Mouse (Mus musculus) c-Kit-positive CD71-positive TER-119-positive erythroid progenitor cells, embryonic 14.5 days (primary cell): ENCODE results near the gene Zdhhc12.
"Not testable (repeated sequence)": the region's sequence is repeated elsewhere in the genome, so short reads cannot be mapped to it uniquely, and the experiment has no call there.

Experiments
- DNase-seq: peaks from one replicate; pipeline ENCODE4 v3.0.0-alpha.2; 2013; ENCODE audit warnings: low spot score

Gene Zdhhc12

DNA sequence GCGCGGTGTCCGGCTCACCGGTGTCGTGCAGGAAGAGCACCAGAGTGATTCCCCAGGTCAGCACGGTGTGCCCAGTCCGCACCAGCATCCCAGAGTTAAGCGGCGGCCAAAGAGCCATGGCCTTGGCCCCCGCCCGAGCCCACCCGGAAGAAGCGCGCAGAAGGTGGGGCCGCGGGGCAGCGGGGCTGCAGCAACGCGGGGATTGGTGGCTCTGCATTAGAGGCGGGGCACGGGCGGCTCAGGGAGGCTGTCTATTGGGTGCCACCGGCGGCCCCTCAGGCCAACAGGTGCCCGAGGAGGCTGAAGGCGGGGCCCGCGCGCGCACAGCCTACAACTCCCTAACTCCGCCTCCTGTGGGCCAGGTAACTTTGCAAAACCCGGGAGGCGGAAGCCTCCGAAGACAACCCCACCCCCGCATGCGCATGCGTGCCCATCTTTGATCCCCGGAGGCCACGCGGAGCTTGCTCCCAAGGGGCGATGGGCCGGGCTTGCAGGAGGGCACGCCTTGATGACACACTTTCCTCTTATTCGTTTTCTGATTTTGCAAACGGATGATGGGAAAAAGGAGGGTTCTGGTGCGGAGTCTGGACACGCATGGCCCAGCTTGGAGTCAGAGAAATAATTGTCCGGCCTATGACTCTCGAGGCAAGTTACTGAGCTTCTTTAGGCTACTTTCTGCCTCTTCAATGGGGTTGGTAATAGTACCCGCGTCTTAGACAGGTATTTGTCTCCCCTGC is at the start of gene Zdhhc12:
Gene Zdhhc12, minus strand, starts transcription at position 178 of the 737 bp plus-strand sequence.
- DNase-seq: peak; percentile 96

GRCm38 (mm10) chr2:30140021-30140420 is 46.6 kb upstream of the Zdhhc12 start:
- not testable (repeated sequence) for DNase-seq

DNA sequence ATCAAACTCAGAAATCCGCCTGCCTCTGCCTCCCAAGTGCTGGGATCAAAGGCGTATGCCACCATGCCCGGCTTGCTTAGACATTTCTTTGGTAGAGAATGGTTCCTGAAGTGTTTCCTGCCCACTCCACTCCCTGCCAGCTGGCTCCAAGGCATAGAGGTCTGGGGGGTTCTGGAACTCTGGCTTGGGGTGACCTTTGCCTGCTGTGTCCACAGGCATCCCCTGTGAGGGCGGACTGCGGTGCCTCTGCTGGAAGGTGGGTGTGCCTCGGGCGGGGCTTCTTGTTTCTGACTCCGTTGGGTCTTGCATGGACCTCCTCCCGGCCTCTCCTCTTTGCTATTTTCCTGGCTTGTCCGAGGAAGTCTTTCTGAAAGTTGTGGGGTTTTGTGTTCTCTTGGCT is 43.0 kb upstream of the Zdhhc12 start:
- DNase-seq: no peak

GRCm38 (mm10) chr2:30134928-30135620 is 41.6 kb upstream of the Zdhhc12 start:
- no peak for DNase-seq

DNA sequence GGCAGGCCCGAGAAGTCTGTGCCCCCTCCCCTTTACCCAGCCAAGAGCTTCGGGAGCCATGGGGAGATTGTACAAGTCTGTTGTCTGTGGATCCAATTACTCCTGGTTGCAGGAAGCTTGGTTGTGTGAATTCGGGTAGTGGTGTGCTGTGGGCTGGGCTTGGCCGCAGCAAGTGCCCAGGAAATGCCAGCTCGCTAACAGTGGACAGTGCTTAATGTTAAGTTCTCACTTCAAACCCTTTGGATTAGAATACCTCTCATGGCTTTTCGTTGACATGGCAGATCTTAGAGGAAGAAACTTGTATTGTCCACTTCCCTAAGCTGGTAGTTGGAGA is 40.9 kb upstream of the Zdhhc12 start:
- no peak for DNase-seq

GRCm38 (mm10) chr2:30133613-30134377 is 40.3 kb upstream of the Zdhhc12 start, which contains the start of gene Tbc1d13:
Tbc1d13 (plus strand) TSS chr2:30133746.
- peak; percentile 95 for DNase-seq

GRCm38 (mm10) chr2:30132801-30133612 is 39.6 kb upstream of the Zdhhc12 start:
- no peak for DNase-seq

DNA sequence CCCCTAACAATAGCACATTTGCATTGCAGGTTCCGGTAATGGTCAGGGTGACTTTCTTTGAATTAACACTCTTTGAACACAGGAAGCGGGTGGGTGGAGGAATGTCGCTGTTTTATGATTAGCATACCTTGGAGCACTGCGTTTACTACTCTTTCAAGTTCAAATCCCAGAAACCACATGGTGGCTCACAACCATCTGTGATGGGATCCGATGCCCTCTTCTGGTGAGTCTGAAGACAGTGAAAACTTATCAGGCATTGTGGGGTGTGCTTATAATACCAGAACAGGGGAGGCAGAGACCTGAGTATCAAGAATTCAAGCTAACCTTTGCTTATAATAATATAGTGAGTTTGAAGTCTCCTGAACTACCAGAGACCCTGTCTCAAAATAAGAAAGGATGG is 37.8 kb upstream of the Zdhhc12 start:
- DNase-seq: not testable (repeated sequence)

DNA sequence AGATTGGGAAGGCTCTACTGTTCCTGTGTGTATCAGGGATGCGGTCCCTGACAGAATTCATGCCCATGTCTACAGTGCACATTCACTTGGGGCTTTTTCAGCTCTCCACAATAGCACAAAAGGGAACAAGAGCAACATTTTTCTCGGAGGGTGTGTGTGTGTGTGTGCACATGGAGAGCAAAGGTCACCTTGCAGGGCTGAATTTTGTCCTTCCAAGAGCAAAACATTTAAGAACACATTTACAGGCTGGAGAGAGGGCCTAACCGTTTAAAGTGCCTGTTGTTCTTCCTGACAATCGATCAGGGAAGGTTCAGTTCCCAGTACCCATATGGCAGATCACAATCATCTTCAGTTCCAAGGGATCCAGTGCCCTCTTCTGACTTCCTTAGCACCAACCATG is 36.7 kb upstream of the Zdhhc12 start:
- no peak for DNase-seq

DNA sequence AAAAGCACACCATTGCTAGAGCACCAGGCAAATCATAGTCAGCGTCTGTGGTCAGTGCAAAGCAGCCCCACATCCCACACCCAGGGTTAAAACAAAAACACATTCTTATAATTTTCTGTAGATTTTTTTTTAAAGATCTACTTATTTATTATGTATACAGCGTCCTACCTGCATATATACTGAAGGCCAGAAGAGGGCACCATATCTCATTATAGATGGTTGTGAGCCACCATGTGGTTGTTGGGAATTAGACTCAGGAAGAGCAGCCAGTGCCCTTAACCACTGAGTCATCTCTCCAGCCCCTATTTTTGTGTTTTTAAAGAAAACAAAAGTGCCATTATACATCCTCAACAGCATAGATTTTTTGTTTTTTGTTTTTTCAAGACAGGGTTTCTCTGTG is 35.3 kb upstream of the Zdhhc12 start:
- DNase-seq: no peak

GRCm38 (mm10) chr2:30124472-30125274 is 31.2 kb upstream of the Zdhhc12 start, which contains the start of gene Zer1:
Zer1 (minus strand) TSS chr2:30124585.
- peak; percentile 87 for DNase-seq

DNA sequence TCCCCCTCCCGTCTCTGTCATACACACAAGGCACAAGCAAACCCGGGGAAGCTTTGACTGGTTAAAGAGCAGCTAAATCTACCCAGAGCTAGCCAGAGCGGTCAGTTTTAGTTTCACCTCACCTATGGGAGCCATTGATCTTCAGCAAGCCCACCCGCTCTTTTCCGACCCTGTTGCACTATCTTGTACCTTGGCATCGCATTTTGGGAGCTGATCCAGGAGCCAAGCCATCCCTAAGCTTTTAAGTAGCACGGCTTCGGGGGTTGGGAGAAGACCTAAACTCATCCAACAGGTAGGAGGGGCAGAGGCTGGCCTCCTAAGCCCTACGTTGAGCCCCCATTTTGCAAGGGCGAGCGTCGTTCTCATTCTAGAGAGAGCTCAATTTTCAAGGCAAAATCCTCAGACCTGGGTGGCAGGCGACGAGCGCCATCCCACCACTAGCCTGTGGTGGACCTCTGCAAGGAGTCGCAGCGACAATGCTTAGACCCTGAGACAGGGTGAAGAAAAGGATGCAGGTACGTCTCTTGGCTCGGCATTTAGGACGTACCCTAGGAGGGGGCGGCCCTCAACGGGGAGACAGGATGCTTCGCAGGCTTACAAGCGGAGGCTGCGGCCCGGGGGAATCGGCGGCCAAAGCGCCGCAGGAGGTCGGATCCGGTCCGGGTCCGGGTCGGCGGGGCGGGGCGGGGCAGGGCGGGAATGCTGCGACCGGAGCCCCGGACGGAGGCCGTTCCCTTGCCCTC is 30.5 kb upstream of the Zdhhc12 start:
- DNase-seq: no peak

DNA sequence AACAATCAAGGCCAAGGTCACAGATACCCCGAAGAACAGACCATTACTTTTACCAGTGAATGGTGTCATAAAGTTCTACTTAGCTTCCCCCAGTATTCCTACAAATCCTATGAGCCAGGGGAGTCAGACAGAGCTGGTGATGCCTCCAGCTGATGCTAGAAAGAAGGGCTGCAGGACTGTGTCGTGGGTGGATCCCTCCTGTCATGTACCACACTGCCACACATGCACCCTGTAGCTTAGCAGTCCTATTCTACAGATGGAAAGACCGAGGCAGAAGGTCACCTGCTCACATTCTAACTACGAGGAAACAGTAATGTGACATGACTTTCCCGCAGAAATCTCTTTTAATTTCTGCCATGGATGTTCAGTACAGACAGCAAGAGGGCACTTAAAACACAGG is 29.3 kb upstream of the Zdhhc12 start:
- DNase-seq: no peak

GRCm38 (mm10) chr2:30120269-30120668 is 26.8 kb upstream of the Zdhhc12 start:
- no peak for DNase-seq

DNA sequence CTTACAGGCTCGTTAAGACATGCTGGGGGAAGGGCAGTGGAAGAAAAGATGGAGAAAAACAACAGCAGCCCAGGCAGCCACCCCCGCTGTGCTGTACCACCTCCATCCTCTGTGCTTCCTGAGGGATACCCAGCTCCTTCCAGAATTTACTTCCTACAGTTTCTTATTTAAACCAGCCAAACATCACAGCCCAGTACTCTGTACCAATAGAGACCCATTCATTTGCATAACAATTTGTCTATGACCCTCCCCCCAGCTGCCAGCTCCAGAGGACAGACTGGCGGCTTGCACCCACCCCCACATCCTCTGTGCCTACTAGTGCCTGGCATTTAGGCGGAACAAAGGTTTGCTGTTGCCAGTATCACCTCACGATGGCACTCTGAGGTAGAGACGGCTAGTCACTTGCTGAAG is 26.2 kb upstream of the Zdhhc12 start:
- DNase-seq: no peak

- no peak for DNase-seq
Measured at GRCm38 (mm10) chr2:30112564-30112963, 19.1 kb upstream of the Zdhhc12 start.

DNA sequence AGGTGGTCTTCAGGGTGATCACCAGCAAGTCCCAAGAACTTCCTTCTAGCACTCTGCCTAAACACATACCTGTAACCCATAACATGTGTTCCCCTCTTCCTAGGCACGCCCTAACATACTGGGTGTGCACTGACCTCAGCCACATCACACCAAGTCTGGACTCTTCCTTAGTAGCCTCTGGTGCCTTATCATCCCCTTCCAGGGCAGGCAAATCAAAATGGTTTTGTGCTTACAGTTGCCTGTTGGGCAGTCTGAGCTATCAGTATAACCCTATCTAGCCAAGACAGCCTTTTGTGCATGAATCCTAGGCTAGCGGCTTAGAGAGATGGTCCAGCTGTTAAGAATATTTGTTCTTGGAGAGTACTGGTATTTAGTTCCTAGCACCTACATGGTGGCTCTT is 18.1 kb upstream of the Zdhhc12 start:
- no peak for DNase-seq

DNA sequence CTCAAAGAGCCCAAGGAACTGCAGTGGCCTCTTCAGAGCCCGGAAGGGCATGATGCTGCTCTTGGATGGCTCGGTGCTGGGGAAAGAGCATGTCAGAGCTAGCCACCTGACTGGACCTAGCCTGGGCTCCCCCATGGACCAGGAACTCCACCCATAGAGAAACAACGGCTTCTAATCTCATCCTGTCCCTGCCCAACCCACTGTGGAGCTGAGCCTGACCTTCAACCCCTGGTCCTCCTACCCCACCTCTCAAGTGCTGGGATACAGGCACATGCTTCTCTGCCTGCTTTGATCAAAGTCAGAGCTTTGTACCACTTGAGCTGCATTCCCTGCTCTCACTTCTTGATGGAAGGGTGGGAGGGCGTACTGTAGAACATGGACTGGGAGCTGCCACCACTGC is 14.8 kb upstream of the Zdhhc12 start:
- no peak for DNase-seq

DNA sequence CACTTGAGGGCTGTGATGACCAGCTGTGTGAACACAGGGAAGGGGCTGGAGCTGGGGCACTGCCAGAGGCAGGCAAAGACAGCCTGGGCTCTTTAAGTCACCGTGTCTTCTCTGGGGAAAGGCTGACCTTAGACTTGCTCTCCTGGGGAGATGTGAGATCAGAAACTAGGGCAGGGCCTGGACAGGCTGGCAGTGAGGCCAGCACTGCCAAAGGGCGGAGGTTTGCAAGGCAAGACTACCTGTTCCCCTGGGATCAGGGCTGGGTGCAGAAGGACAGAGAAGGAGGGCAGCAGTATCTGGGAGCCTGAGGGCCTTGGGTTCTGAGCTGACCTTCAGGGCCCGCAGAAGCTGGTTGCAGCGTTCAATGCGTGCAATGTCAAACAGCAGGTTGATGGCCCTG is 14.2 kb upstream of the Zdhhc12 start:
- no peak for DNase-seq

GRCm38 (mm10) chr2:30106364-30106763 is 12.9 kb upstream of the Zdhhc12 start:
- peak; percentile 65 for DNase-seq
